Mouse (Mus musculus) embryonic facial prominence, embryonic 14.5 days (tissue): ENCODE data around the gene Rab3a. TPM values are rescaled to one million over a fixed set of nuclear protein-coding genes. Genes with fewer than 3 reads are reported as not detected.
A peak's percentile ranks its signal among the peaks of the same experiment; 100 is the strongest.

Experiments
- ATAC-seq: fragments of 200-750 bp; cut with Nextera tagmentation; 2 replicates; pipeline ENCODE4 v1.8.0; 2017; ENCODE audit warnings: low read depth, moderate number of reproducible peaks, moderate TSS enrichment
- DNase-seq: peaks from one replicate; pipeline ENCODE4 v3.0.0-alpha.2; 2015; ENCODE audit warnings: low spot score
- H3K27ac ChIP-seq: fragments of 300-500 bp; sonication (generic); replicated peaks from 2 replicates; pipeline ENCODE4 v1.5.1; 2014; ENCODE audit warnings: low read depth, mild to moderate bottlenecking, low read length, moderate library complexity
- H3K27me3 ChIP-seq: fragments of 300-500 bp; sonication (generic); replicated peaks from 2 replicates; pipeline ENCODE4 v1.6.1; 2014; ENCODE audit warnings: low read length; ENCODE audit not compliant: control insufficient read depth, insufficient read depth
- H3K36me3 ChIP-seq: fragments of 300-500 bp; sonication (generic); 2 replicates; pipeline ENCODE4 v1.6.1; 2014; ENCODE audit warnings: low read length, mixed read lengths; ENCODE audit not compliant: control insufficient read depth, insufficient read depth
- H3K4me1 ChIP-seq: fragments of 300-500 bp; sonication (generic); 2 replicates; pipeline ENCODE4 v1.6.1; 2014; ENCODE audit warnings: antibody characterized with exemption, low read length; ENCODE audit not compliant: control insufficient read depth, insufficient read depth
- H3K4me2 ChIP-seq: fragments of 300-500 bp; sonication (generic); 2 replicates; pipeline ENCODE4 v1.6.1; 2014; ENCODE audit warnings: low read depth, mild to moderate bottlenecking, low read length, moderate library complexity, mixed read lengths
- H3K4me3 ChIP-seq: fragments of 300-500 bp; sonication (generic); 2 replicates; pipeline ENCODE4 v1.5.1; 2014; ENCODE audit warnings: low read depth, mild to moderate bottlenecking, low read length
- H3K9ac ChIP-seq: fragments of 300-500 bp; sonication (generic); 2 replicates; pipeline ENCODE4 v1.6.1; 2014; ENCODE audit warnings: low read depth, mild to moderate bottlenecking, low read length, moderate library complexity, mixed read lengths
- H3K9me3 ChIP-seq: fragments of 300-500 bp; sonication (generic); 2 replicates; pipeline ENCODE4 v1.6.1; 2016; ENCODE audit warnings: low read length; ENCODE audit not compliant: control insufficient read depth
- WGBS: fragments of 180-500 bp; shearing (Covaris S2); extraction: QIAGEN DNeasy Blood & Tissue Kit; methylation state at CpG from one replicate; pipeline ENCODE4 v1.1.7; 2014; 5-methylcytosine and 5-hydroxymethylcytosine counted together
- polyA plus RNA-seq: library from polyadenylated mRNA; unstranded; fragments of >200 nt; fragmentation: Nextera tagmentation; extraction: Ambion mirVana; gene quantifications from 2 replicates; pipeline ENCODE4 v1.2.1, GENCODE M21; 2014

The Rab3a gene
- polyA plus RNA-seq, 1 experiment from 2014 or later, result 39.0 TPM

- 7% methylated on average over 20 of the region's 21 CpGs for WGBS
Observed at GRCm38 (mm10) chr8:70766571-70767440, 12.3 kb downstream of the Rab3a start.

GRCm38 (mm10) chr8:70767503-70767902 lies 13.0 kb downstream of the Rab3a start:
- no peak for ATAC-seq
- Histone ChIP-seq H3K27ac (no peak overlapping the region), H3K4me2 (no peak overlapping the region), H3K36me3 (peaks cover 62% of the 10 kb centered on the region), H3K27me3 (no peaks in the 10 kb centered on the region), H3K9ac (no peak overlapping the region), H3K4me1 (peaks cover 5% of the 10 kb centered on the region; the same call in 1 of the 2 replicates), H3K9me3 (no peaks in the 10 kb centered on the region), H3K4me3 (no peak overlapping the region)
- DNase-seq, result no peak
- WGBS, result 83% methylated on average over 6 of the region's 6 CpGs

More at GRCm38 (mm10) chr8:70766571-70767440, 12.3 kb downstream of the Rab3a start:
- peak; percentile 88 for DNase-seq
- no peaks in the 10 kb centered on the region for H3K27me3 ChIP-seq
- H3K36me3 ChIP-seq, result peaks cover 55% of the 10 kb centered on the region
- H3K4me1 ChIP-seq, result peaks cover 5% of the 10 kb centered on the region; the same call in 1 of the 2 replicates
- no peaks in the 10 kb centered on the region for H3K9me3 ChIP-seq
- H3K4me2 ChIP-seq, result peak overlapping the region; percentile 86
- H3K27ac ChIP-seq, result 0 out of 2 replicates have a peak overlapping the region, but pooled peaks have one; percentile 33
- H3K9ac ChIP-seq, result peak overlapping the region; percentile 56
- H3K4me3 ChIP-seq, result peak overlapping the region; percentile 41
- ATAC-seq, result peak; percentile 58

GRCm38 (mm10) chr8:70768231-70768776 lies 13.8 kb downstream of the Rab3a start:
- H3K36me3 ChIP-seq, result peaks cover 63% of the 10 kb centered on the region
- no peak overlapping the region for H3K4me3 ChIP-seq
- H3K9me3 ChIP-seq, result no peaks in the 10 kb centered on the region
- DNase-seq (no peak), ATAC-seq (no peak)
- no peaks in the 10 kb centered on the region for H3K27me3 ChIP-seq
- H3K4me1 ChIP-seq, result peaks cover 12% of the 10 kb centered on the region
- H3K9ac ChIP-seq, result no peak overlapping the region
- WGBS, result 92% methylated on average over 28 of the region's 32 CpGs
- no peak overlapping the region for H3K27ac ChIP-seq
- H3K4me2 ChIP-seq, result no peak overlapping the region

- ATAC-seq (no peak), DNase-seq (no peak)
- Histone ChIP-seq H3K4me3 (no peak overlapping the region), H3K9me3 (no peaks in the 10 kb centered on the region), H3K4me1 (peaks cover 17% of the 10 kb centered on the region), H3K27ac (no peak overlapping the region), H3K36me3 (peaks cover 60% of the 10 kb centered on the region), H3K9ac (no peak overlapping the region), H3K4me2 (no peak overlapping the region), H3K27me3 (no peaks in the 10 kb centered on the region)
- WGBS, result 83% methylated on average over 16 of the region's 16 CpGs
Observed at GRCm38 (mm10) chr8:70768956-70769355, 14.5 kb downstream of the Rab3a start.

- DNase-seq (peak; percentile 95), ATAC-seq (peak; percentile 75)
- Histone ChIP-seq H3K36me3 (peaks cover 62% of the 10 kb centered on the region), H3K4me3 (no peak overlapping the region), H3K27ac (no peak overlapping the region), H3K27me3 (no peaks in the 10 kb centered on the region), H3K9ac (0 out of 2 replicates have a peak overlapping the region, but pooled peaks have one; percentile 28), H3K4me2 (no peak overlapping the region), H3K9me3 (no peaks in the 10 kb centered on the region), H3K4me1 (peaks cover 21% of the 10 kb centered on the region)
- WGBS, result 7% methylated on average over 26 of the region's 26 CpGs
Observed at GRCm38 (mm10) chr8:70769359-70769758, 14.9 kb downstream of the Rab3a start.

- Histone ChIP-seq H3K27me3 (no peaks in the 10 kb centered on the region), H3K4me2 (no peak overlapping the region), H3K36me3 (peaks cover 67% of the 10 kb centered on the region), H3K4me3 (no peak overlapping the region), H3K9ac (0 out of 2 replicates have a peak overlapping the region, but pooled peaks have one; percentile 28), H3K4me1 (peaks cover 26% of the 10 kb centered on the region), H3K9me3 (no peaks in the 10 kb centered on the region), H3K27ac (no peak overlapping the region)
- 75% methylated on average over 12 of the region's 12 CpGs for WGBS
- no peak for DNase-seq
- no peak for ATAC-seq
Observed at GRCm38 (mm10) chr8:70769858-70770257, 15.4 kb downstream of the Rab3a start.

GRCm38 (mm10) chr8:70770748-70771147 lies 16.3 kb downstream of the Rab3a start:
- peaks cover 34% of the 10 kb centered on the region for H3K4me1 ChIP-seq
- H3K4me3 ChIP-seq, result no peak overlapping the region
- no peak for ATAC-seq
- no peak overlapping the region for H3K4me2 ChIP-seq
- H3K27ac ChIP-seq, result no peak overlapping the region
- H3K9me3 ChIP-seq, result no peaks in the 10 kb centered on the region
- H3K9ac ChIP-seq, result no peak overlapping the region
- DNase-seq, result no peak
- WGBS, result 94% methylated on average over 13 of the region's 13 CpGs
- H3K27me3 ChIP-seq, result no peaks in the 10 kb centered on the region
- peaks cover 68% of the 10 kb centered on the region for H3K36me3 ChIP-seq

- Histone ChIP-seq H3K27me3 (no peaks in the 10 kb centered on the region), H3K36me3 (peaks cover 68% of the 10 kb centered on the region), H3K4me2 (no peak overlapping the region), H3K9me3 (no peaks in the 10 kb centered on the region), H3K4me1 (peaks cover 30% of the 10 kb centered on the region), H3K4me3 (no peak overlapping the region), H3K9ac (no peak overlapping the region), H3K27ac (no peak overlapping the region)
- ATAC-seq, result no peak
- 86% methylated on average over 5 of the region's 7 CpGs for WGBS
- no peak for DNase-seq
Observed at GRCm38 (mm10) chr8:70771217-70771616, 16.7 kb downstream of the Rab3a start.
